Mouse (Mus musculus) MEL (cell line): ENCODE measurements at regions not wholly inside any gene's neighbourhood (a gene's known extent, or its start where the extent isn't known, plus 50 kb on each side); places are given as distances from the start of the nearest gene placed in this dataset.

Experiments
- DNase-seq: peaks from one replicate; pipeline ENCODE4 v3.0.0; 2011; ENCODE audit warnings: low read depth, low spot score
- H3K27ac ChIP-seq: 2 replicates; pipeline ENCODE4 v1.5.1; 2012; ENCODE audit warnings: low read depth, mild to moderate bottlenecking, control low read depth, low read length, moderate library complexity; ENCODE audit not compliant: control insufficient read depth
- H3K27me3 ChIP-seq, 2 experiments: fragments of 150-350 bp in 1 of 2; sonication (generic) in 1 of 2; 2 replicates each; pipeline ENCODE4 v1.6.1; 2012; ENCODE audit warnings: low read length in 2 of 2, mild to moderate bottlenecking in 2 of 2, improper control_type of control experiment in 1 of 2, moderate library complexity in 1 of 2; ENCODE audit not compliant: insufficient read depth in 2 of 2, control insufficient read depth in 1 of 2
- H3K36me3 ChIP-seq, 2 experiments: 2 replicates each; pipeline ENCODE4 v1.6.1; 2012 to 2014; ENCODE audit warnings: low read length in 2 of 2, improper control_type of control experiment in 1 of 2, inconsistent platforms in 1 of 2, mild to moderate bottlenecking in 1 of 2; ENCODE audit not compliant: insufficient read depth in 2 of 2, control insufficient read depth in 1 of 2
- H3K4me1 ChIP-seq, 2 experiments: fragments of 150-350 bp in 1 of 2; sonication (generic) in 1 of 2; 2 replicates each; pipeline ENCODE4 v1.6.1; 2012; ENCODE audit warnings: low read length in 2 of 2, improper control_type of control experiment in 1 of 2, mild to moderate bottlenecking in 1 of 2; ENCODE audit not compliant: insufficient read depth in 2 of 2, control insufficient read depth in 1 of 2
- H3K4me3 ChIP-seq, 2 experiments: fragments of 150-350 bp in 1 of 2; sonication (generic) in 1 of 2; 2 replicates each; pipeline ENCODE4 v1.5.1; 2012; ENCODE audit warnings: low read depth in 2 of 2, low read length in 2 of 2, mild to moderate bottlenecking in 2 of 2, moderate library complexity in 2 of 2, control low read depth in 1 of 2, improper control_type of control experiment in 1 of 2; ENCODE audit not compliant: control insufficient read depth in 1 of 2, insufficient read depth in 1 of 2
- H3K79me2 ChIP-seq: 2 replicates; pipeline ENCODE4 v1.6.1; 2012; ENCODE audit warnings: mild to moderate bottlenecking, low read length, moderate library complexity; ENCODE audit not compliant: control insufficient read depth, poor library complexity, insufficient read depth
- H3K9ac ChIP-seq: 2 replicates; pipeline ENCODE4 v1.6.1; 2012; ENCODE audit warnings: low read depth, mild to moderate bottlenecking, control low read depth, low read length, moderate library complexity; ENCODE audit not compliant: control insufficient read depth, poor library complexity, severe bottlenecking
- H3K9me3 ChIP-seq: fragments of 150-350 bp; sonication (generic); replicated peaks from 2 replicates; pipeline ENCODE4 v1.6.1; 2012; ENCODE audit warnings: mild to moderate bottlenecking, low read length, improper control_type of control experiment, moderate library complexity; ENCODE audit not compliant: insufficient read depth
- BHLHE40 ChIP-seq: IDR thresholded peaks from 2 replicates; pipeline ENCODE4 v1.6.1; 2012; ENCODE audit warnings: low read depth, mild to moderate bottlenecking, inconsistent platforms, low read length, improper control_type of control experiment, borderline replicate concordance
- CHD1 ChIP-seq: IDR thresholded peaks from 2 replicates; pipeline ENCODE4 v1.6.1; 2012; ENCODE audit warnings: low read depth, mild to moderate bottlenecking, inconsistent platforms, low read length, improper control_type of control experiment
- E2F4 ChIP-seq: IDR thresholded peaks from 2 replicates; pipeline ENCODE4 v1.6.1; 2011; ENCODE audit warnings: low read depth, low read length, improper control_type of control experiment, borderline replicate concordance
- EP300 ChIP-seq, 2 experiments: IDR thresholded peaks; 2 replicates each; pipeline ENCODE4 v1.6.1; 2011; ENCODE audit warnings: improper control_type of control experiment in 2 of 2, low read length in 2 of 2, low read depth in 1 of 2, mild to moderate bottlenecking in 1 of 2
- ETS1 ChIP-seq: IDR thresholded peaks from 2 replicates; pipeline ENCODE4 v1.6.1; 2012; ENCODE audit warnings: low read depth, mild to moderate bottlenecking, inconsistent platforms, low read length, improper control_type of control experiment, moderate library complexity
- GATA1 ChIP-seq: IDR thresholded peaks from 2 replicates; pipeline ENCODE4 v1.6.1; 2011; ENCODE audit warnings: low read depth, low read length, improper control_type of control experiment
- HCFC1 ChIP-seq: IDR thresholded peaks from 2 replicates; pipeline ENCODE4 v1.6.1; 2012; ENCODE audit warnings: low read depth, mild to moderate bottlenecking, inconsistent platforms, low read length, improper control_type of control experiment, moderate library complexity
- JUND ChIP-seq: IDR thresholded peaks from 2 replicates; pipeline ENCODE4 v1.6.1; 2011; ENCODE audit warnings: low read depth, mild to moderate bottlenecking, improper control_type of control experiment, low read length
- MYB ChIP-seq: IDR thresholded peaks from 2 replicates; pipeline ENCODE4 v1.6.1; 2011; ENCODE audit warnings: mild to moderate bottlenecking, low read depth, low read length, improper control_type of control experiment
- MYC ChIP-seq: IDR thresholded peaks from 2 replicates; pipeline ENCODE4 v1.6.1; 2011; ENCODE audit warnings: low read depth, mild to moderate bottlenecking, low read length, improper control_type of control experiment, moderate library complexity
- NELFE ChIP-seq: IDR thresholded peaks from 2 replicates; pipeline ENCODE4 v1.6.1; 2011; ENCODE audit warnings: low read depth, low read length, improper control_type of control experiment
- NRF1 ChIP-seq: IDR thresholded peaks from 2 replicates; pipeline ENCODE4 v1.6.1; 2014; ENCODE audit warnings: low read depth, mild to moderate bottlenecking, inconsistent platforms, low read length, improper control_type of control experiment, moderate library complexity; ENCODE audit not compliant: poor library complexity, insufficient read depth, severe bottlenecking
- POLR2AphosphoS2 ChIP-seq: IDR thresholded peaks from 2 replicates; pipeline ENCODE4 v1.6.1; 2011; ENCODE audit warnings: low read length, improper control_type of control experiment
- SMC3 ChIP-seq: IDR thresholded peaks from 2 replicates; pipeline ENCODE4 v1.6.1; 2011; ENCODE audit warnings: low read depth, low read length, improper control_type of control experiment
- UBTF ChIP-seq: IDR thresholded peaks from 2 replicates; pipeline ENCODE4 v1.6.1; 2012; ENCODE audit warnings: low read depth, mild to moderate bottlenecking, inconsistent platforms, low read length, improper control_type of control experiment, moderate library complexity, borderline replicate concordance; ENCODE audit not compliant: insufficient read depth
- USF1 ChIP-seq: IDR thresholded peaks from 2 replicates; pipeline ENCODE4 v1.6.1; 2014; ENCODE audit warnings: low read depth, mild to moderate bottlenecking, inconsistent platforms, low read length, improper control_type of control experiment, moderate library complexity
- USF2 ChIP-seq, 2 experiments: IDR thresholded peaks; 2 replicates each; pipeline ENCODE4 v1.6.1; 2011 to 2012; ENCODE audit warnings: improper control_type of control experiment in 2 of 2, low read length in 2 of 2, borderline replicate concordance in 1 of 2, inconsistent platforms in 1 of 2, low read depth in 1 of 2, mild to moderate bottlenecking in 1 of 2; ENCODE audit not compliant: insufficient read depth in 1 of 2

GRCm38 (mm10) chr5:132884130-132884529, 341.0 kb upstream of the Auts2 start:
- no peak for TF ChIP-seq CHD1
- no peak for TF ChIP-seq UBTF
- TF ChIP-seq MYB, result no peak
- TF ChIP-seq USF1, result no peak
- no peak for TF ChIP-seq E2F4
- TF ChIP-seq POLR2AphosphoS2, result no peak
- no peak for TF ChIP-seq JUND
- no peak for TF ChIP-seq HCFC1
- TF ChIP-seq USF2 (IDR thresholded peaks at IDR 0.05; ENCODE audit: borderline replicate concordance in 1 of 2, insufficient read depth in 1 of 2, low read depth in 1 of 2, low read length in 2 of 2), result no peak
- TF ChIP-seq BHLHE40, result no peak
- H3K27me3 ChIP-seq, result no peaks in the 10 kb centered on the region
- H3K9ac ChIP-seq, result no peak overlapping the region
- no peaks in the 10 kb centered on the region for H3K9me3 ChIP-seq
- H3K4me3 ChIP-seq, result no peak overlapping the region
- no peak for DNase-seq
- H3K27ac ChIP-seq, result no peak overlapping the region
- no peaks in the 10 kb centered on the region for H3K4me1 ChIP-seq
- no peaks in the 10 kb centered on the region for H3K79me2 ChIP-seq
- H3K36me3 ChIP-seq, result no peaks in the 10 kb centered on the region

- H3K79me2 ChIP-seq, result no peaks in the 10 kb centered on the region
- no peaks in the 10 kb centered on the region for H3K4me1 ChIP-seq
- H3K9me3 ChIP-seq, result no peaks in the 10 kb centered on the region
- TF ChIP-seq USF2 (IDR thresholded peaks at IDR 0.05; ENCODE audit: borderline replicate concordance in 1 of 2, insufficient read depth in 1 of 2, low read depth in 1 of 2, low read length in 2 of 2), result no peak
- TF ChIP-seq UBTF, result no peak
- no peak for TF ChIP-seq GATA1
- TF ChIP-seq EP300 (IDR thresholded peaks at IDR 0.05; ENCODE audit: low read depth in 1 of 2, low read length in 2 of 2), result no peak
- TF ChIP-seq NRF1, result no peak
- TF ChIP-seq ETS1, result no peak
- no peak for TF ChIP-seq MYC
- TF ChIP-seq NELFE, result no peak
- no peak for TF ChIP-seq SMC3
- DNase-seq, result no peak
- H3K36me3 ChIP-seq, result no peaks in the 10 kb centered on the region
- H3K27ac ChIP-seq, result no peak overlapping the region
- H3K4me3 ChIP-seq, result no peak overlapping the region
- no peak overlapping the region for H3K9ac ChIP-seq
- no peaks in the 10 kb centered on the region for H3K27me3 ChIP-seq
Observed at GRCm38 (mm10) chr5:132882291-132882690, 339.1 kb upstream of the Auts2 start.
